Mouse (Mus musculus): ENCODE data around the gene Ccdc103. TPM values are rescaled to one million over a fixed set of nuclear protein-coding genes. Genes with fewer than 3 reads are reported as not detected.

Gene Ccdc103
- polyA plus RNA-seq (2015; fragmentation: Nextera tagmentation; extraction: Ambion mirVana): 0.69 and 0.77 TPM in 2 replicates

GRCm38 (mm10) chr11:102880585-102881313, at the start of gene Ccdc103, which contains the start of gene Eftud2:
TSS of gene Ccdc103 (plus strand) at chr11:102881204.
TSS of gene Eftud2 (minus strand) at chr11:102880985.

DNA sequence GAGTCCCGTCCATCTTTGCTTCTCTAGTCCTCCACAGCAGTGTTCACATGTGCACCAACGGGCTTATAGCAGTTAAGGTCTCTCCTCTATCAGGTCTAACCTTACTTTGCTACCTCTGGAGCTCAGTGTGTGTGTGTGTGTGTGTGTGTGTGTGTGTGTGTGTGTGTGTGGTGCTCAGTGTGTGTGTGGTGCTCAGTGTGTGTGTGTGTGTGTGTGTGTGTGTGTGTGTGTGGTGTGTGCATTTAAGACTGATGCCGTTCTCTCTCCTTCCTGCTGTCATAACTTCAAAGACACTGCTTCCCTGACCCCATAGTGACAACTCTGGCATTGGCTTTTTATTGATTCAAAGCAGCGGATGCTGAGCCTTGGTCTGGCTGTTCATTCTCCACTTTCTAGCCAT, 45.5 kb upstream of the Ccdc103 start, which contains the start of gene Higd1b:
Higd1b (plus strand) TSS at position 301 of the 400 bp plus-strand sequence.

GRCm38 (mm10) chr11:102884616-102885219, 3.7 kb downstream of the Ccdc103 start, which contains the start of gene Fam187a:
TSS of gene Fam187a (plus strand) at chr11:102885169.

DNA sequence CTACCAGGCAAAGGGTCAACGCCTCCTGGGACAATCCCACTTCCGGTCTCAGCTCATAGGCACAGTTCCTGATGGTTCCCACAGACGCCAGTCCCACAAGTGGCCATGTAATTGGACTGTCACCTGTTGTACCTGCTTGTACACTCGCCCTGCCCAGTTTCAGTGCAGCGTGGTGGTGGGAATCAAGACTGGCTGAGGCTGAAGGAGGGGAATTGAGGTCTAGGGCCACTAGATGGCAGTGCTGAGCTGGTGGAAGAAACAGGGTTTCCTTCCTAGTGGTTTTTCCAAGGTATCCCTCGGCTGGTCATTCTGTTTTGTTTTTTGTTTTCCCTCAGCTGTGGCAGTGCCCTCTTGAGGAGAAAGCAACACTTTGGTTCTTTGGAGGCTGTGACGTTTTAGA, 19.8 kb downstream of the Ccdc103 start, which contains the start of gene Gfap:
Gfap (minus strand) TSS at position 150 of the 400 bp plus-strand sequence.

GRCm38 (mm10) chr11:102924557-102925350, 43.8 kb downstream of the Ccdc103 start, which contains the start of gene Kif18b:
TSS of gene Kif18b (minus strand) at chr11:102925124.

Other genes with a start within 250 kb of the Ccdc103 start
- 0.07 TPM in 1 of 2 replicates, not detected in the other for gene Meioc, start 217.5 kb upstream of the Ccdc103 start, polyA plus RNA-seq (2015; fragmentation: Nextera tagmentation; extraction: Ambion mirVana)
- gene Ccdc43, start 183.4 kb upstream of the Ccdc103 start, polyA plus RNA-seq (2015; fragmentation: Nextera tagmentation; extraction: Ambion mirVana): 14.4 and 16.5 TPM in 2 replicates
- 0.82 and 1.2 TPM in 2 replicates for gene Adam11, start 119.8 kb upstream of the Ccdc103 start, polyA plus RNA-seq (2015; fragmentation: Nextera tagmentation; extraction: Ambion mirVana)
- gene Gjc1, start 61.5 kb upstream of the Ccdc103 start, polyA plus RNA-seq (2015; fragmentation: Nextera tagmentation; extraction: Ambion mirVana): 7.1 and 9.2 TPM in 2 replicates
- 0.29 TPM in 1 of 2 replicates, not detected in the other for gene Higd1b, start 45.4 kb upstream of the Ccdc103 start, polyA plus RNA-seq (2015; fragmentation: Nextera tagmentation; extraction: Ambion mirVana)
- gene Eftud2, start 219 bp upstream of the Ccdc103 start, polyA plus RNA-seq (2015; fragmentation: Nextera tagmentation; extraction: Ambion mirVana): 110 and 121 TPM in 2 replicates
- not detected in 2 replicates for gene Fam187a, start 4.0 kb downstream of the Ccdc103 start, polyA plus RNA-seq (2015; fragmentation: Nextera tagmentation; extraction: Ambion mirVana)
- 8.5 and 9.8 TPM in 2 replicates for gene Gfap, start 19.7 kb downstream of the Ccdc103 start, polyA plus RNA-seq (2015; fragmentation: Nextera tagmentation; extraction: Ambion mirVana)
- 7.1 and 9.6 TPM in 2 replicates for gene Kif18b, start 43.9 kb downstream of the Ccdc103 start, polyA plus RNA-seq (2015; fragmentation: Nextera tagmentation; extraction: Ambion mirVana)
- gene C1ql1, start 65.5 kb downstream of the Ccdc103 start, polyA plus RNA-seq (2015; fragmentation: Nextera tagmentation; extraction: Ambion mirVana): 0.08 and 0.28 TPM in 2 replicates
- 53.0 and 56.6 TPM in 2 replicates for gene Nmt1, start 147.0 kb downstream of the Ccdc103 start, polyA plus RNA-seq (2015; fragmentation: Nextera tagmentation; extraction: Ambion mirVana)
- gene Dcakd, start 147.1 kb downstream of the Ccdc103 start, polyA plus RNA-seq (2015; fragmentation: Nextera tagmentation; extraction: Ambion mirVana): 20.9 and 27.5 TPM in 2 replicates
- gene Plcd3, start 220.5 kb downstream of the Ccdc103 start, polyA plus RNA-seq (2015; fragmentation: Nextera tagmentation; extraction: Ambion mirVana): 0.82 and 1.1 TPM in 2 replicates
- gene Acbd4, start 220.5 kb downstream of the Ccdc103 start, polyA plus RNA-seq (2015; fragmentation: Nextera tagmentation; extraction: Ambion mirVana): 30.9 and 34.6 TPM in 2 replicates
- gene Hexim1, start 235.0 kb downstream of the Ccdc103 start, polyA plus RNA-seq (2015; fragmentation: Nextera tagmentation; extraction: Ambion mirVana): 3.3 and 4.2 TPM in 2 replicates

Data from spleen, postnatal 0 days (tissue).